Comparison of ENCODE assay signal across 8 mouse cellular contexts in the genomic region with DNA sequence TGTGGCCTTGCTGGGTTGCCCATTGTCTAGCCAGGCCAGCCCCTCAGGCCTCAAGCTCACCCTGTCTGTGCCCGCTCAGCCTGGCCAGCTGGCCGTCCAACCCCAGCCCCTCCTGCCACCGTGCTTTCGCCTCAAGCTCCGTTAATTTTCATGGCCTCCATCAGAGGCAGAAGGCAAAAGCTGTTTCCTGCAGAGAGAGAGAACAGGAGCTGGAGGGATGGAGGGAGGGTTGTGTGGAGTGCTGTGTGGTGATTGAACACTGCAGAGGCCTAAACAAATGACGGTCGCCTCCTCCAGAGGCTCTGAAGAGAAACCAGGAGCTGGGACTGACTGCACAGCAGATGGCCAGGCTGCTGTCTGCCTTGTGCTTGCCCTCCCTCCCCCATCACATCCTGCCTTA.
DNase-seq lines count a peak whose midpoint lies in the region; ATAC-seq and TF ChIP-seq lines count a peak whose summit lies in the region.

No protein-coding gene starts in this region.

- intact Hi-C loops in heart, postnatal 10 days (cut with DNase I) = no loop called here

- ATAC-seq in heart, embryonic 16.5 days (replicated peaks; ENCODE audit: extremely low read depth, insufficient read depth, low FRiP score) = no peak
- peak; percentile 56; the same call in 1 of the 2 replicates for ATAC-seq in forebrain, embryonic 14.5 days

- 51% methylated on average over 7 of the region's 7 CpGs for WGBS in heart, embryonic 16.5 days
- 3% methylated on average over 7 of the region's 7 CpGs for WGBS in cerebellum, adult 2 months
- WGBS in forebrain, embryonic 14.5 days = 49% methylated on average over 7 of the region's 7 CpGs
- WGBS in midbrain, embryonic 10.5 days = 66% methylated on average over 7 of the region's 7 CpGs

- peak overlapping the region; percentile 6; the same call in 1 of the 2 replicates for H3K27ac ChIP-seq in heart, embryonic 16.5 days (ENCODE audit: low read length)
- peak overlapping the region; percentile 60 for H3K27ac ChIP-seq in cerebellum, adult 2 months (ENCODE audit: insufficient read depth, low read length)
- H3K27ac ChIP-seq in forebrain, embryonic 14.5 days (ENCODE audit: low read depth, low read length) = peak overlapping the region; percentile 81
- peak overlapping the region; percentile 34 for H3K27ac ChIP-seq in midbrain, embryonic 10.5 days (replicated peaks)

- TF ChIP-seq POLR2A in cerebellum, adult 2 months (IDR thresholded peaks at IDR 0.05; ENCODE audit: borderline replicate concordance, insufficient read depth, low read length) = no peak

- peak overlapping the region; percentile 9; the same call in 1 of the 2 replicates for H3K9ac ChIP-seq in heart, embryonic 16.5 days (ENCODE audit: low read length)
- H3K9ac ChIP-seq in forebrain, embryonic 14.5 days (ENCODE audit: low read length) = no peak overlapping the region

- no peak for DNase-seq in heart, postnatal 10 days
- DNase-seq in cerebellum, adult 2 months = peak; percentile 68 to 74
- peak; percentile 49 for DNase-seq in forebrain, embryonic 14.5 days (ENCODE audit: low spot score)
- no peak for DNase-seq in midbrain, embryonic 10.5 days (ENCODE audit: low spot score)
- no peak for DNase-seq in urinary bladder, postnatal 4 days (ENCODE audit: low spot score in 2 of 2)
- no peak for DNase-seq in thymus, postnatal 36 days
- DNase-seq in liver = no peak

- no peaks in the 10 kb centered on the region for H3K9me3 ChIP-seq in heart, embryonic 16.5 days (replicated peaks; ENCODE audit: control insufficient read depth, low read length)
- H3K9me3 ChIP-seq in forebrain, embryonic 14.5 days (replicated peaks; ENCODE audit: control insufficient read depth, low read length) = no peaks in the 10 kb centered on the region
- no peaks in the 10 kb centered on the region for H3K9me3 ChIP-seq in midbrain, embryonic 10.5 days (replicated peaks)

- H3K4me1 ChIP-seq in heart, embryonic 16.5 days (ENCODE audit: control insufficient read depth, insufficient read depth, low read length) = peaks cover 60% of the 10 kb centered on the region
- peaks cover 94% of the 10 kb centered on the region for H3K4me1 ChIP-seq in cerebellum, adult 2 months (ENCODE audit: control insufficient read depth, insufficient read depth, low read length)
- H3K4me1 ChIP-seq in forebrain, embryonic 14.5 days (ENCODE audit: control insufficient read depth, insufficient read depth, low read length) = peaks cover 19% of the 10 kb centered on the region; the same call in 1 of the 2 replicates
- H3K4me1 ChIP-seq in midbrain, embryonic 10.5 days = peaks cover 70% of the 10 kb centered on the region

- no peaks in the 10 kb centered on the region for H3K27me3 ChIP-seq in heart, embryonic 16.5 days (ENCODE audit: control insufficient read depth, insufficient read depth, low read length)
- no peaks in the 10 kb centered on the region for H3K27me3 ChIP-seq in cerebellum, adult 2 months (ENCODE audit: control insufficient read depth, insufficient read depth, low read length)
- no peaks in the 10 kb centered on the region for H3K27me3 ChIP-seq in forebrain, embryonic 14.5 days (replicated peaks; ENCODE audit: control insufficient read depth, insufficient read depth, low read length)
- no peaks in the 10 kb centered on the region for H3K27me3 ChIP-seq in midbrain, embryonic 10.5 days (ENCODE audit: low read depth, poor library complexity, severe bottlenecking)

- TF ChIP-seq CTCF in cerebellum, adult 2 months (IDR thresholded peaks at IDR 0.05; ENCODE audit: borderline replicate concordance, insufficient read depth, low read depth, low read length) = no peak

- H3K36me3 ChIP-seq in heart, embryonic 16.5 days (ENCODE audit: control insufficient read depth, insufficient read depth) = no peaks in the 10 kb centered on the region
- H3K36me3 ChIP-seq in forebrain, embryonic 14.5 days (ENCODE audit: control insufficient read depth, insufficient read depth, low read length) = peaks cover 45% of the 10 kb centered on the region
- peaks cover 98% of the 10 kb centered on the region for H3K36me3 ChIP-seq in midbrain, embryonic 10.5 days

- H3K4me2 ChIP-seq in heart, embryonic 16.5 days (ENCODE audit: low read depth, low read length) = no peak overlapping the region
- no peak overlapping the region for H3K4me2 ChIP-seq in forebrain, embryonic 14.5 days (ENCODE audit: low read length)

- no peak overlapping the region for H3K4me3 ChIP-seq in heart, embryonic 16.5 days (ENCODE audit: low read length)
- H3K4me3 ChIP-seq in cerebellum, adult 2 months (replicated peaks; ENCODE audit: insufficient read depth, low read depth, low read length) = no peak overlapping the region
- H3K4me3 ChIP-seq in forebrain, embryonic 14.5 days (ENCODE audit: low read depth, low read length) = no peak overlapping the region
- H3K4me3 ChIP-seq in midbrain, embryonic 10.5 days = no peak overlapping the region

Comparison
In these comparisons a context has a peak if more than half of its experiments do, and no peak if none do; other contexts are left out.
1. H3K27ac ChIP-seq: peak in every context shown above with its lines; median percentile 81 in forebrain, embryonic 14.5 days; 60 in cerebellum, adult 2 months; 34 in midbrain, embryonic 10.5 days; 6 in heart, embryonic 16.5 days.
2. DNase-seq: peak in cerebellum, adult 2 months (2 of 2) and forebrain, embryonic 14.5 days (single experiment); none in heart, postnatal 10 days (0 of 2), midbrain, embryonic 10.5 days (single experiment), urinary bladder, postnatal 4 days (0 of 2), thymus, postnatal 36 days (0 of 2) and liver (single experiment).